ENCODE assay signal across 8 mouse cellular contexts in genomic region chr3:27656764-27657390, GRCm38 (mm10). TPM values are rescaled to one million over a fixed set of nuclear protein-coding genes. Genes with fewer than 3 reads are reported as not detected.
DNase-seq lines count a peak whose midpoint lies in the region; ATAC-seq lines count a peak whose summit lies in the region.

No protein-coding gene starts in this region.

- H3K9ac ChIP-seq in limb, embryonic 12.5 days (replicated peaks), result no peak overlapping the region

- H3K27ac ChIP-seq in limb, embryonic 12.5 days, result no peak overlapping the region
- no peak overlapping the region for H3K27ac ChIP-seq in limb, embryonic 10.5 days
- peak overlapping the region; percentile 74; the same call in 1 of the 2 replicates for H3K27ac ChIP-seq in heart, embryonic 10.5 days

- ATAC-seq in limb, embryonic 12.5 days (ENCODE audit: insufficient number of reproducible peaks, insufficient read depth, low FRiP score, low TSS enrichment, low read depth), result 0 out of 2 replicates have a peak, but pooled peaks have one; percentile 28

- H3K4me2 ChIP-seq in limb, embryonic 12.5 days, result no peak overlapping the region

- H3K4me3 ChIP-seq in limb, embryonic 12.5 days (replicated peaks), result no peak overlapping the region
- no peak overlapping the region for H3K4me3 ChIP-seq in limb, embryonic 10.5 days
- no peak overlapping the region for H3K4me3 ChIP-seq in heart, embryonic 10.5 days

- peaks cover 56% of the 10 kb centered on the region for H3K4me1 ChIP-seq in limb, embryonic 12.5 days (replicated peaks)
- H3K4me1 ChIP-seq in limb, embryonic 10.5 days, result peaks cover 10% of the 10 kb centered on the region; the same call in 1 of the 2 replicates
- H3K4me1 ChIP-seq in heart, embryonic 10.5 days, result peaks cover 83% of the 10 kb centered on the region

- no peaks in the 10 kb centered on the region for H3K36me3 ChIP-seq in limb, embryonic 12.5 days
- no peaks in the 10 kb centered on the region for H3K36me3 ChIP-seq in limb, embryonic 10.5 days
- no peaks in the 10 kb centered on the region for H3K36me3 ChIP-seq in heart, embryonic 10.5 days

- no peaks in the 10 kb centered on the region for H3K9me3 ChIP-seq in limb, embryonic 12.5 days
- no peaks in the 10 kb centered on the region for H3K9me3 ChIP-seq in limb, embryonic 10.5 days (replicated peaks)
- no peaks in the 10 kb centered on the region for H3K9me3 ChIP-seq in heart, embryonic 10.5 days

- 68% methylated on average over 7 of the region's 7 CpGs for WGBS in limb, embryonic 12.5 days
- WGBS in limb, embryonic 10.5 days, result 78% methylated on average over 7 of the region's 7 CpGs
- 36% methylated on average over 7 of the region's 7 CpGs for WGBS in heart, embryonic 10.5 days

- H3K27me3 ChIP-seq in limb, embryonic 12.5 days, result no peaks in the 10 kb centered on the region
- no peaks in the 10 kb centered on the region for H3K27me3 ChIP-seq in limb, embryonic 10.5 days (ENCODE audit: low read depth, poor library complexity, severe bottlenecking)
- H3K27me3 ChIP-seq in heart, embryonic 10.5 days (ENCODE audit: insufficient read depth, poor library complexity, severe bottlenecking), result no peaks in the 10 kb centered on the region

- DNase-seq in limb, embryonic 10.5 days (ENCODE audit: low spot score), result no peak
- DNase-seq in adrenal gland, postnatal 10 days, result peak; percentile 60
- no peak for DNase-seq in heart, embryonic 10.5 days (ENCODE audit: low spot score)
- peak; percentile 47 for DNase-seq in lung, postnatal 14 days
- DNase-seq in cerebellum, adult 11-12 months, result no peak
- DNase-seq in spleen, postnatal 10 days (ENCODE audit: low spot score in 2 of 2), result no peak
- no peak for DNase-seq in right cerebral cortex, adult 2 months (ENCODE audit: low spot score in 2 of 2)

RNA-seq across cellular contexts. Expression of gene Fndc3b, which starts 54.2 kb away (rescaled TPM):
- polyA plus RNA-seq in limb, embryonic 12.5 days (2016; fragmentation: Nextera tagmentation; extraction: Ambion mirVana), result 20.3 and 23.0 TPM in 2 replicates
- 8.5 and 9.7 TPM in 2 replicates for polyA plus RNA-seq in limb, embryonic 10.5 days (2016; fragmentation: Nextera tagmentation; extraction: Ambion mirVana)
- total RNA-seq in adrenal gland, postnatal 10 days (2021), result 10 to 100 TPM; 80.0 to 81.2 TPM
- 21.9 and 26.0 TPM in 2 replicates for polyA plus RNA-seq in heart, embryonic 10.5 days (2016; fragmentation: Nextera tagmentation; extraction: Ambion mirVana)

Comparison
In these comparisons a context has a peak if more than half of its experiments do, and no peak if none do; other contexts are left out.
1. DNase-seq: peak in adrenal gland, postnatal 10 days (single experiment) and lung, postnatal 14 days (single experiment); none in limb, embryonic 10.5 days (single experiment), heart, embryonic 10.5 days (single experiment), cerebellum, adult 11-12 months (single experiment), spleen, postnatal 10 days (0 of 2) and right cerebral cortex, adult 2 months (0 of 2).